Mouse (Mus musculus) heart, postnatal 10 days (tissue): ENCODE measurements around the gene Elovl5. TPM values are rescaled to one million over a fixed set of nuclear protein-coding genes. Genes with fewer than 3 reads are reported as not detected.

Experiments used
- DNase-seq, 2 experiments: peaks; one replicate each; pipeline ENCODE4 v3.0.0; 2021
- intact Hi-C: fragments of 180-260 bp; cut with DNase I; formaldehyde crosslinking; loops from one replicate; pipeline ENCODE4 v1.15.1; 2025
- total RNA-seq, 2 experiments: library from RNA; stranded (reverse); gene quantifications; 2 replicates each; pipeline ENCODE4 v1.2.3; 2021

Gene Elovl5
- total RNA-seq, 2 experiments from 2014 or later, result 53.9 to 56.7 TPM

- intact Hi-C loops, result loop anchor here (1.0 to 5.0 kb wide), 2 partner anchors 219 to 368 kb away; no protein-coding TSS in a partner anchor
Measured at GRCm38 (mm10) chr9:78024823-78025222, 107.7 kb downstream of the Elovl5 start.

DNA sequence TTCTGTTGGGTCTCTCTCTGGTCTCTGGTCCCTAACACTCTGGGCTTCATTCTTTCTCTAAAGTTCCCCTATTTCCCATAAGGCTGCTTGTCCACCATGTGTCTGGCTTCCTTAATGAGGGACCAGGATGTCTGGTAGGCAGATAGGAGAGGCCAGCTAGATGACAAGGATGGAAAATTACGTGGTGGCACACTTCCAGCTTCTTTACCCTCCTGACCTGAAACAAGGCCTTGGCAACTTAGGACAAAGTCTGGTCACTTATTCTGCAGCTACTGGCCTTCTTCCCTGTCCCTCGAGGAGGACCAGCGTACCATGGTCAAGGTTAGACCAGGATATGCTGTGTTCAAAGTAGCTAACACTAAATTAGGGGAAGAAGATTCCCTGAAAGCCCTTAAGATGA is 109.9 kb downstream of the Elovl5 start:
- no peak for DNase-seq
- intact Hi-C loops, result no loop called here

More at GRCm38 (mm10) chr9:78024823-78025222, 107.7 kb downstream of the Elovl5 start:
- DNase-seq, result peak; percentile 65 to 80

- intact Hi-C loops, result no loop called here
- DNase-seq, result no peak
Measured at GRCm38 (mm10) chr9:78030835-78031456, 113.8 kb downstream of the Elovl5 start.

- no peak for DNase-seq
- intact Hi-C loops, result no loop called here
Measured at GRCm38 (mm10) chr9:78032930-78033329, 115.8 kb downstream of the Elovl5 start.

Other genes starting within 250 kb of the Elovl5 start
- 10 to 100 TPM; 12.9 to 13.5 TPM for gene Gclc, start 162.8 kb upstream of the Elovl5 start, total RNA-seq
- gene Gcm1, start 134.6 kb downstream of the Elovl5 start, total RNA-seq, result not detected
- 10 to 100 TPM; 88.6 to 90.3 TPM for gene Fbxo9, start 191.7 kb downstream of the Elovl5 start, total RNA-seq
- gene Ick, start 191.8 kb downstream of the Elovl5 start, total RNA-seq, result 10 to 100 TPM; 21.5 to 23.0 TPM